Mouse (Mus musculus): ENCODE results near the gene Tlx2.

The Tlx2 gene

GRCm38 (mm10) chr6:83054074-83054851, 15.8 kb downstream of the Tlx2 start, which contains the start of gene Aup1:
Gene Aup1 (plus strand): TSS chr6:83054521.
- DNase-seq, result peak; percentile 97 to 98

- DNase-seq, result peak in 1 of 2 experiments; percentile 46
Measured at GRCm38 (mm10) chr6:83053136-83053960, 16.7 kb downstream of the Tlx2 start.

- no peak for DNase-seq
Measured at GRCm38 (mm10) chr6:83049367-83049766, 20.7 kb downstream of the Tlx2 start.

GRCm38 (mm10) chr6:83044742-83045141, 25.4 kb downstream of the Tlx2 start:
- DNase-seq, result no peak

- no peak for DNase-seq
Measured at GRCm38 (mm10) chr6:83043993-83044392, 26.1 kb downstream of the Tlx2 start.

GRCm38 (mm10) chr6:83043561-83043960, 26.5 kb downstream of the Tlx2 start:
- no peak for DNase-seq

GRCm38 (mm10) chr6:83040601-83041000, 29.5 kb downstream of the Tlx2 start:
- no peak for DNase-seq

- DNase-seq, result peak; percentile 91 to 92
Measured at GRCm38 (mm10) chr6:83038496-83039012, 31.5 kb downstream of the Tlx2 start.

GRCm38 (mm10) chr6:83037188-83037587, 32.9 kb downstream of the Tlx2 start:
- DNase-seq, result no peak

- DNase-seq, result no peak
Measured at GRCm38 (mm10) chr6:83034463-83035055, 35.5 kb downstream of the Tlx2 start.

GRCm38 (mm10) chr6:83033249-83034185, 36.6 kb downstream of the Tlx2 start, which contains the start of the genes Dok1 and Loxl3:
Gene Dok1 (minus strand): TSS chr6:83033471.
Gene Loxl3 (plus strand): TSS chr6:83034173.
- peak in 1 of 2 experiments; percentile 39 for DNase-seq

GRCm38 (mm10) chr6:83032769-83033191, 37.3 kb downstream of the Tlx2 start:
- peak in 1 of 2 experiments; percentile 33 for DNase-seq

- DNase-seq, result no peak
Measured at GRCm38 (mm10) chr6:83031921-83032590, 38.0 kb downstream of the Tlx2 start.

- no peak for DNase-seq
Measured at GRCm38 (mm10) chr6:83031111-83031510, 39.0 kb downstream of the Tlx2 start.

- DNase-seq, result no peak
Measured at GRCm38 (mm10) chr6:83029777-83030176, 40.3 kb downstream of the Tlx2 start.

GRCm38 (mm10) chr6:83027706-83028105, 42.4 kb downstream of the Tlx2 start:
- no peak for DNase-seq

GRCm38 (mm10) chr6:83027293-83027692, 42.8 kb downstream of the Tlx2 start:
- DNase-seq, result no peak

- no peak for DNase-seq
Measured at GRCm38 (mm10) chr6:83025221-83025620, 44.9 kb downstream of the Tlx2 start.

- no peak for DNase-seq
Measured at GRCm38 (mm10) chr6:83024421-83024820, 45.7 kb downstream of the Tlx2 start.

- no peak for DNase-seq
Measured at GRCm38 (mm10) chr6:83023786-83024185, 46.3 kb downstream of the Tlx2 start.

- no peak for DNase-seq
Measured at GRCm38 (mm10) chr6:83023008-83023407, 47.1 kb downstream of the Tlx2 start.

Measured in cerebellum, postnatal 25 days (tissue).